Mouse (Mus musculus): ENCODE measurements around the gene Hnrnpa1.

The Hnrnpa1 gene

DNA sequence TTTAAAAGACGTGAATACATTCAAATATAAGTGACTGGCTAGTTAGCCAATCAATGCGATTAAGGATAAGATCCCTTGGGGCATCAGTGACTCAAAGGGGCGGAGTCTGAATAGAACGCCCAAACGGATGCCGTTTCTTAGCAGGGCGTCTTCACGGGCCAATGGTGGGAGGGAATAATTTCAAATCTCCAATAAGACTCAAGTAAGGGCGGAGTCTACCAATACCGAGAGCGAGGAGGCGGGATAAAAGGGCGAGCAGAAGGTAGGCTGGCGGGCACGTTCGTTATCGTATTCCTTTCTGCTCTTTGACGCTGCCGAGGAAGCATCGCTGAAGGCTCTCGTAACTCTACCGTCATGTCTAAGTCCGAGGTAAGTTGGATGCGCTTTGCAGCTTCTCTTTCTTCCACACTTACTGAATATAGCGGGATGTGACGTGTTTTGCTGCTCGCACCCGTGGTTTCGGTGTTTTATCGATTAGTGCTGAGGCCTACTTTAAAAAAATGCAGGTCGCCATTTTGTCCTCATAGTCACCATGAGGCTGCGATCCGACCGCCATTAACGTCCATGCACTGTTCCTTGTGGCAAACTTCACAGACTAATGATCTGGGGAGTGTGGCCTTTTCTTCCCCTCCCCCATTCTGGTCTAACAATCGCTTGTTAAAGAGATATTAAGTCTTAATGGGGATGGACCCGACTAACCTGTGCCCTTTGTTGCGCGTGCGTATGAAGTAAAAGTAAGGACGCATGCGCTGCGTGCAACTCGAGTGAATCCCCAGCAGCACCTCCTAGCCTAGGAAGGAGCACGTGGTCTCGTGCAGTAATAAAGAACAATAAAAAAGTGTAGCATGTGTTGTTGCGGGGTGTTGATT, at the start of gene Hnrnpa1:
Gene Hnrnpa1, plus strand, starts transcription at position 273 of the 869 bp plus-strand sequence.
- in situ Hi-C loops (cut with MboI; ENCODE audit: low pct_unique_long_range_greater_than_20kb in 1 of 2, low sequenced_read_pairs in 2 of 2, unreplicated experiment in 1 of 2), result no loop called here

- in situ Hi-C loops (cut with MboI; ENCODE audit: low pct_unique_long_range_greater_than_20kb in 1 of 2, low sequenced_read_pairs in 2 of 2, unreplicated experiment in 1 of 2), result no loop called here
Measured at GRCm38 (mm10) chr15:103190531-103191462, 49.4 kb upstream of the Hnrnpa1 start.

DNA sequence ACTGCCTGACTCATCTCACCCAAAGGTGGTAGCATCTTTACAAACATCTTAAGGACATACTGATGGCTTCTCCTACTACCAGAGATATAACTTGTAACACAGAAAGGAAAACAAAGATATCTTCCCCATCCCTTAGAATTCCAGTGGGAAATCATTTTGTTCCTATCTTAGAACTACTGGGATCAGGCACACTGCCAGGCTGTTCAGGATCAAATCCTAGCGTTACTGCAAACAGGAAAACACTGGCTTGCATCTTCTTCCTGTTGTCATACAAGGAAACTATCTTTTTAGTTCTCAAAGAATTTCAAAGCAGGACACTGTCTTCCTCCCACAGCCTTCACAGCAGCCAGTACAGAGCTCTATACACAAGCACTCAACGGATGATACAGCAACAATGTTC, 46.6 kb upstream of the Hnrnpa1 start:
- in situ Hi-C loops (cut with MboI; ENCODE audit: low pct_unique_long_range_greater_than_20kb in 1 of 2, low sequenced_read_pairs in 2 of 2, unreplicated experiment in 1 of 2), result no loop called here

GRCm38 (mm10) chr15:103196835-103197234, 43.4 kb upstream of the Hnrnpa1 start:
- in situ Hi-C loops (cut with MboI; ENCODE audit: low pct_unique_long_range_greater_than_20kb in 1 of 2, low sequenced_read_pairs in 2 of 2, unreplicated experiment in 1 of 2), result no loop called here

- in situ Hi-C loops (cut with MboI; ENCODE audit: low pct_unique_long_range_greater_than_20kb in 1 of 2, low sequenced_read_pairs in 2 of 2, unreplicated experiment in 1 of 2), result no loop called here
Measured at GRCm38 (mm10) chr15:103197785-103198184, 42.4 kb upstream of the Hnrnpa1 start.

DNA sequence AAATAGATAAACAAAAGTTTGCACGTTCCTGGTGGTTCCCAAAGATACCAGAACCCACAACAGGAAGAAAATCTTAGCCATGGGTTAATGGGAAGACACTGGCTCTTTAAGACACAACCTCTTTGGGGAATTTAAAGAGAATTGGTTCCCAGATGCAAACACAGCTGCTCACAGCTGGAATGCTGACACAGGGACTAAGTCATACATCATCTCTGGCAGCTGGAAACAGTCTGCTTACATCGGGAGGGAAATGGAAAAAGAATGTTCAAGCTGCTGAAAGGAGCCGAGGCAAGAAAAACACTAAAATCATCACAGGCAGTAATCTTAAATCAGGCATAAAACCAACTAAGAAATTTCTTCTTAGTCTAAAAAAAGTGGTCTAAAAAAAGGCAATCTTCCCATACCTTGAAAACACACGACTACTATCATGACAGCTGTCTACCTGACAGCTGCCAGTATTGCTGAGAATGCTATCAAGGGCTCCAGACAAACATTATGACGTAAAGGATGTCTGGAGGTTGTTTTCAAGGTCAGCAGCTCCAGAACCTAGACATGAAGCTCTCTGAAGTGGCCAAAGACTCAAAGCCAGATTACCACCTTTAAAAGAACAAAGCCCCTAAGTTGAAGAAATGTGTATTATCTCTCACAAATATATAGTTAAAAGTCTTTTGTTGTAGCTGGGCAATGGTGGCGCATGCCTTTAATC, 38.0 kb upstream of the Hnrnpa1 start:
- in situ Hi-C loops (cut with MboI; ENCODE audit: low pct_unique_long_range_greater_than_20kb in 1 of 2, low sequenced_read_pairs in 2 of 2, unreplicated experiment in 1 of 2), result no loop called here

GRCm38 (mm10) chr15:103205156-103205555, 35.1 kb upstream of the Hnrnpa1 start:
- in situ Hi-C loops (cut with MboI; ENCODE audit: low pct_unique_long_range_greater_than_20kb in 1 of 2, low sequenced_read_pairs in 2 of 2, unreplicated experiment in 1 of 2), result no loop called here

- in situ Hi-C loops (cut with MboI; ENCODE audit: low pct_unique_long_range_greater_than_20kb in 1 of 2, low sequenced_read_pairs in 2 of 2, unreplicated experiment in 1 of 2), result no loop called here
Measured at GRCm38 (mm10) chr15:103214149-103214548, 26.1 kb upstream of the Hnrnpa1 start.

- in situ Hi-C loops (cut with MboI; ENCODE audit: low pct_unique_long_range_greater_than_20kb in 1 of 2, low sequenced_read_pairs in 2 of 2, unreplicated experiment in 1 of 2), result no loop called here
Measured at GRCm38 (mm10) chr15:103214971-103215907, 25.0 kb upstream of the Hnrnpa1 start.

DNA sequence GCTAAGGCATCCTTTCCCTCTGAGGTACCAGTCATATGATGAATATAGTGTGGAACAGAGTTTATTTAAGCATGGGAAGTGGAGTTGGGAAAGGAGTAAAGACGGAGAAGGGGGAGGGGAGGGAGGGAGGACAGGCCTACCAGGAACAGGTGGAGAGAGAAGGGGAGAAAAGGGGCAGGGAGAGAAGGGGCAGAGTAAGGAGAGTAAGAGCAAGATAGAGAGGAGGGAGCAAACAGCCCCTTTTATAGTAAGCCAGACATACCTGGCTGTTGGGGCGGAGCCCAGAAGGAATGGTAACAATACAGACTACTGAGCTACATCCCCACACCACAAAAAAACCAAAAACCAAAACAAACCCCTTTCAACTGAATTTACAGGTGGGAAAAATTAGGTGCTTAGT, 24.2 kb upstream of the Hnrnpa1 start:
- in situ Hi-C loops (cut with MboI; ENCODE audit: low pct_unique_long_range_greater_than_20kb in 1 of 2, low sequenced_read_pairs in 2 of 2, unreplicated experiment in 1 of 2), result no loop called here

DNA sequence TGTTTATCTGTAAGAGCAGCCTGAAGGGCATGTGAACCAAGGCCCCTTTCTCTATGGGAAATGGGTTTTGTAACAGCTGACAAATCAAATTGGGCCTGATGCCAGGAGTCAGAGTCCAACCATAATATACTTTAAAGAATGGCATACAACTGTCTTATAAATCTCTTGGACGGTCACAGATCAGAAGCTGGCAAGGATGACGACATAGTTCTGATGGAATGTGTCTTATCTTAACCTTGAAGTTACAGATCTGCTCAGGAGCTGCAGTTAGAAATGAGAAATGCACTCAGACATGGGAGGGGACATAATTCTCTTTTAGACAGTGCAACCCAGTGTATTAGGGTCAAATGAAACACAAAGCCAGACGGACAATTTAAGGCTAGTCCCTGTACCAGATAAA, 19.4 kb upstream of the Hnrnpa1 start:
- in situ Hi-C loops (cut with MboI; ENCODE audit: low pct_unique_long_range_greater_than_20kb in 1 of 2, low sequenced_read_pairs in 2 of 2, unreplicated experiment in 1 of 2), result no loop called here

DNA sequence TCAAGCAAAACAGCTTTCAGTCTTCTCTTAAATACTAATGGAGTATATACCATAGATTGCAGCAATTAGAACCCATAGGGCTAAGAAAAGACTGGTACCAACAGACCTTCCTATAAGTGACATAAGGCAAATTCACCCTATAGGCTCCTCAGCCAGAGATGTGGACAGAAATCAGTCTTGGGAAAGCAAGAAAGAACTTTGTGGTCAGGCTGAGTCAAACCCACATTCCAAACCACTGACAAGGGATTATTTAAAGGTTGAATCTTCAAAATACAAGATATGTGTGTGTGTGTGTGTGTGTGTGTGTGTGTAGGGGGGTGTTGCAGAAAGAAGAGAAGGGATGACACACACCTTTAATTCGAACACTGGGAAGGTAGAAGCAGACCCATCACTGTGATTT, 18.8 kb upstream of the Hnrnpa1 start:
- in situ Hi-C loops (cut with MboI; ENCODE audit: low pct_unique_long_range_greater_than_20kb in 1 of 2, low sequenced_read_pairs in 2 of 2, unreplicated experiment in 1 of 2), result no loop called here

DNA sequence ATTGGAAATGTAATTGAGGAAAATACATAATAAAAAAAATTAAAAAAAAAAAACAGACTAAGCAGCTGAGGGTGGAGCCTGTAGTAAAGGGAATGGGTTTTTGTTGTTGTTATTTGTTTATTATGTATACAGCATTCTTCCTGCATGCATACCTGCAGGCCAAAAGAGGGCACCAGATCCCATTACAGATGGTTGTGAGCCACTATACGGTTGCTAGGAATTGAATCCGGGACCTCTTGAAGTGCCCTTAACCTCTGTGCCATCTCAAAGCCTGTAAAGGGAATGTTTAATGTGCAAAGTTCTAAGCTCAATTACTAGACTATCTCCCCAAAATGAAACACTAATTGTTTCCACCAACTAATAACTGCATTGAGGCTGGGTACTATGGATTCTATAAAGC, 16.1 kb upstream of the Hnrnpa1 start:
- in situ Hi-C loops (cut with MboI; ENCODE audit: low pct_unique_long_range_greater_than_20kb in 1 of 2, low sequenced_read_pairs in 2 of 2, unreplicated experiment in 1 of 2), result no loop called here

DNA sequence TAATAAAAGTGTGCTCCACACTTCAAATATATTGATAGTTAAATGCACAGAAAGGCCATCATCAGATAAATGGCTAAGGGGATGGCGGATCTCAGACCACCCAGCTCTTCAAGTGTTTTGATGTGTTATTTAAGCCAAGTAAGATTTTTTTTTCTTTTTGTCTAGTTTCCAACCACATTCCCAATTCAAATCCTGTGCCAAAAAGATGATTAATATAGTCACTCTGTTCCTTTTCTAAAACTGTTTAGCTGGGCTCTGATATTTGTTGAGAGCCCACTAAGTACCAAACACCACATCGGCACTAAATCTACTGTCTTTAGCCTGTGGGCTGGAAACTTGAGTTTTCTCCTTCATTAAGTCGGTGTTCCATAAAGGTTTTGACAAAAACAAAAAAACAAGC, 13.2 kb upstream of the Hnrnpa1 start:
- in situ Hi-C loops (cut with MboI; ENCODE audit: low pct_unique_long_range_greater_than_20kb in 1 of 2, low sequenced_read_pairs in 2 of 2, unreplicated experiment in 1 of 2), result no loop called here

DNA sequence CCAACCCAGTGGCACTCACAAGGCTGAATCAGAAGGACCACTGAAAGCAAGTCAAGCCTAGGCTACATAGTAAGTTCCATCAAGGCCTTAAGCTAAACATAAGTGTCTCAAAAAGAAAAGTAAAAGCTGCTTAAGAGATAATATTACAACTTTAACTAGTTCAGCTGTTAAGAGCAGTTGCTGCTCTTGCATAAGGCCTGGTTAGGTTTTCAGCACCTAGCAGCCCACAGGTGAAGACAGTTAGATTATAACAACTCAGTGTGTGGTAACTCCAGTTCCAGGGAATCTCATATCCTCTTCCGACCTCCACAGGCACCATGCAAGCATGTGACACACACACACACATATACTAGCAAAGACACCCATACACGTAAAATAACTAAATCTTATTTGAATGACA, 12.7 kb upstream of the Hnrnpa1 start:
- in situ Hi-C loops (cut with MboI; ENCODE audit: low pct_unique_long_range_greater_than_20kb in 1 of 2, low sequenced_read_pairs in 2 of 2, unreplicated experiment in 1 of 2), result no loop called here

DNA sequence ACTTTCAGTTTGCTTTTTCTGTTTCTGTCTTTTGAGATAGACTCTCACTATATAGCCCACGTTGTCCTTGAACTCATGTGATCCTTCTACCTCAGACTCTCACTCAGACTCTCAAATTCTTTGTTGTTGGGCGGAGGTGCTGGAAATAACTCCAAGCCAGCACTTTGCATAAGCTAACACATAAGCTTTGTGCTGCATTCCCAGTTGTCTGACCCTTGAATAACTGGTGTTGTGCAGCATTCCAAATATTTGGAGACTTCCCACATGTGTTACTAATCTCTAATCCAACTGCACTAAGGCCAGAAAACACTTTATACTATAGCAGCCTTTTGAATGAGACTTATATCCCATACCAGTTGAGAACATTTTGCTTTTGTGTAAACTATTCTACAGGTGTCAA, 11.3 kb upstream of the Hnrnpa1 start:
- in situ Hi-C loops (cut with MboI; ENCODE audit: low pct_unique_long_range_greater_than_20kb in 1 of 2, low sequenced_read_pairs in 2 of 2, unreplicated experiment in 1 of 2), result no loop called here

- in situ Hi-C loops (cut with MboI; ENCODE audit: low pct_unique_long_range_greater_than_20kb in 1 of 2, low sequenced_read_pairs in 2 of 2, unreplicated experiment in 1 of 2), result no loop called here
Measured at GRCm38 (mm10) chr15:103233119-103233518, 7.1 kb upstream of the Hnrnpa1 start.

- in situ Hi-C loops (cut with MboI; ENCODE audit: low pct_unique_long_range_greater_than_20kb in 1 of 2, low sequenced_read_pairs in 2 of 2, unreplicated experiment in 1 of 2), result no loop called here
Measured at GRCm38 (mm10) chr15:103237295-103237694, 2.9 kb upstream of the Hnrnpa1 start.

Data from mouse embryonic stem cell (cell line).